Mouse (Mus musculus): ENCODE measurements around the gene Rag2.

The Rag2 gene

GRCm38 (mm10) chr2:101624526-101624925, at the start of gene Rag2:
Gene Rag2, plus strand, starts transcription at chr2:101624718.
- no peak for DNase-seq (ENCODE audit: low spot score in 2 of 2)

GRCm38 (mm10) chr2:101577243-101577642, 47.3 kb upstream of the Rag2 start:
- DNase-seq (ENCODE audit: low spot score in 2 of 2), result no peak

- no peak for DNase-seq (ENCODE audit: low spot score in 2 of 2)
Measured at GRCm38 (mm10) chr2:101580027-101580426, 44.5 kb upstream of the Rag2 start.

GRCm38 (mm10) chr2:101580428-101580827, 44.1 kb upstream of the Rag2 start:
- no peak for DNase-seq (ENCODE audit: low spot score in 2 of 2)

GRCm38 (mm10) chr2:101580977-101581376, 43.5 kb upstream of the Rag2 start:
- DNase-seq (ENCODE audit: low spot score in 2 of 2), result no peak

- no peak for DNase-seq (ENCODE audit: low spot score in 2 of 2)
Measured at GRCm38 (mm10) chr2:101581418-101581817, 43.1 kb upstream of the Rag2 start.

GRCm38 (mm10) chr2:101591356-101591755, 33.2 kb upstream of the Rag2 start:
- DNase-seq (ENCODE audit: low spot score in 2 of 2), result no peak

- no peak for DNase-seq (ENCODE audit: low spot score in 2 of 2)
Measured at GRCm38 (mm10) chr2:101592023-101592841, 32.3 kb upstream of the Rag2 start.

- no peak for DNase-seq (ENCODE audit: low spot score in 2 of 2)
Measured at GRCm38 (mm10) chr2:101592886-101593285, 31.6 kb upstream of the Rag2 start.

- DNase-seq (ENCODE audit: low spot score in 2 of 2), result no peak
Measured at GRCm38 (mm10) chr2:101594681-101595080, 29.8 kb upstream of the Rag2 start.

GRCm38 (mm10) chr2:101597186-101597585, 27.3 kb upstream of the Rag2 start:
- no peak for DNase-seq (ENCODE audit: low spot score in 2 of 2)

GRCm38 (mm10) chr2:101598190-101599181, 26.0 kb upstream of the Rag2 start:
- no peak for DNase-seq (ENCODE audit: low spot score in 2 of 2)

- DNase-seq (ENCODE audit: low spot score in 2 of 2), result no peak
Measured at GRCm38 (mm10) chr2:101600703-101601102, 23.8 kb upstream of the Rag2 start.

- no peak for DNase-seq (ENCODE audit: low spot score in 2 of 2)
Measured at GRCm38 (mm10) chr2:101603099-101603498, 21.4 kb upstream of the Rag2 start.

GRCm38 (mm10) chr2:101608232-101608894, 16.2 kb upstream of the Rag2 start:
- no peak for DNase-seq (ENCODE audit: low spot score in 2 of 2)

- no peak for DNase-seq (ENCODE audit: low spot score in 2 of 2)
Measured at GRCm38 (mm10) chr2:101610861-101611260, 13.7 kb upstream of the Rag2 start.

GRCm38 (mm10) chr2:101615464-101616305, 8.8 kb upstream of the Rag2 start:
- no peak for DNase-seq (ENCODE audit: low spot score in 2 of 2)

GRCm38 (mm10) chr2:101618373-101618772, 6.1 kb upstream of the Rag2 start:
- DNase-seq (ENCODE audit: low spot score in 2 of 2), result no peak

- no peak for DNase-seq (ENCODE audit: low spot score in 2 of 2)
Measured at GRCm38 (mm10) chr2:101620899-101621298, 3.6 kb upstream of the Rag2 start.

- DNase-seq (ENCODE audit: low spot score in 2 of 2), result no peak
Measured at GRCm38 (mm10) chr2:101621611-101622010, 2.9 kb upstream of the Rag2 start.

- DNase-seq (ENCODE audit: low spot score in 2 of 2), result no peak
Measured at GRCm38 (mm10) chr2:101623042-101623441, 1.5 kb upstream of the Rag2 start.

Measured in frontal cortex, postnatal 10 days (tissue).